Mouse (Mus musculus) sigmoid colon, adult 10 weeks (tissue): ENCODE measurements around the gene Nfkbib. TPM values are rescaled to one million over a fixed set of nuclear protein-coding genes. Genes with fewer than 3 reads are reported as not detected.

Experiments used
- polyA plus RNA-seq: library from polyadenylated mRNA; stranded (reverse); fragments of 350-450 nt; fragmentation: Illumina TruSeq; extraction: RNeasy Lipid Tissue Mini Kit (QIAGEN cat#74804); gene quantifications from one replicate; pipeline ENCODE4 v1.2.3, GENCODE M21; 2014; ENCODE audit warnings: low read depth, low replicate concordance

Gene Nfkbib
- polyA plus RNA-seq: not detected

GRCm38 (mm10) chr7:28767462-28767965 is at the start of gene Nfkbib:
Nfkbib (minus strand) TSS chr7:28767512.

GRCm38 (mm10) chr7:28808221-28808941 is 41.1 kb upstream of the Nfkbib start, which contains the start of gene Hnrnpl:
Hnrnpl (plus strand) TSS chr7:28808541.

GRCm38 (mm10) chr7:28788307-28789195 is 21.2 kb upstream of the Nfkbib start, which contains the start of gene Rinl:
Rinl (plus strand) TSS chr7:28788969.

GRCm38 (mm10) chr7:28766173-28766879 is 986 bp downstream of the Nfkbib start, which contains the start of gene Sirt2:
Sirt2 (plus strand) TSS chr7:28766735.

GRCm38 (mm10) chr7:28756079-28756478 is 11.2 kb downstream of the Nfkbib start, which contains the start of gene Ccer2:
Ccer2 (plus strand) TSS chr7:28756174.

GRCm38 (mm10) chr7:28741709-28742438 is 25.4 kb downstream of the Nfkbib start, which contains the start of the genes Mrps12 and Sars2:
Mrps12 (minus strand) TSS chr7:28741820.
Sars2 (plus strand) TSS chr7:28741992.

GRCm38 (mm10) chr7:28716590-28717281 is 50.6 kb downstream of the Nfkbib start, which contains the start of gene Fbxo17:
Fbxo17 (plus strand) TSS chr7:28716804.

Other genes starting within 250 kb of the Nfkbib start
- not detected for gene Ifnl3, start 244.7 kb downstream of the Nfkbib start, polyA plus RNA-seq
- gene Sycn, start 226.6 kb downstream of the Nfkbib start, polyA plus RNA-seq: 2.4 TPM
- not detected for gene Nccrp1, start 220.3 kb downstream of the Nfkbib start, polyA plus RNA-seq
- gene Samd4b, start 169.4 kb downstream of the Nfkbib start, polyA plus RNA-seq: 11.5 TPM
- gene Pak4, start 169.3 kb downstream of the Nfkbib start, polyA plus RNA-seq: 3.4 TPM
- not detected for gene Acp7, start 136.2 kb downstream of the Nfkbib start, polyA plus RNA-seq
- not detected for gene Fbxo27, start 74.7 kb downstream of the Nfkbib start, polyA plus RNA-seq
- 1.5 TPM for gene Fbxo17, start 50.7 kb downstream of the Nfkbib start, polyA plus RNA-seq
- gene Mrps12, start 25.7 kb downstream of the Nfkbib start, polyA plus RNA-seq: 12.6 TPM
- gene Sars2, start 25.5 kb downstream of the Nfkbib start, polyA plus RNA-seq: not detected
- gene Ccer2, start 11.3 kb downstream of the Nfkbib start, polyA plus RNA-seq: not detected
- gene Sirt2, start 777 bp downstream of the Nfkbib start, polyA plus RNA-seq: 17.9 TPM
- gene Rinl, start 21.5 kb upstream of the Nfkbib start, polyA plus RNA-seq: 1.8 TPM
- gene Hnrnpl, start 41.0 kb upstream of the Nfkbib start, polyA plus RNA-seq: 380 TPM
- gene Ech1, start 57.7 kb upstream of the Nfkbib start, polyA plus RNA-seq: 14.0 TPM
- 405 TPM for gene Lgals4, start 66.3 kb upstream of the Nfkbib start, polyA plus RNA-seq
- gene Lgals7, start 96.3 kb upstream of the Nfkbib start, polyA plus RNA-seq: not detected
- not detected for gene Capn12, start 113.9 kb upstream of the Nfkbib start, polyA plus RNA-seq
- 55.2 TPM for gene Actn4, start 194.8 kb upstream of the Nfkbib start, polyA plus RNA-seq
- 6.2 TPM for gene Eif3k, start 214.4 kb upstream of the Nfkbib start, polyA plus RNA-seq
- 0.35 TPM for gene Map4k1, start 214.5 kb upstream of the Nfkbib start, polyA plus RNA-seq